Mouse (Mus musculus): Measurements from ENCODE around the gene Agpat4. TPM values are rescaled to one million over a fixed set of nuclear protein-coding genes. Genes with fewer than 3 reads are reported as not detected.

Gene Agpat4
- total and polyA plus RNA-seq, 2 experiments from 2014 or later = 9.2 to 13.4 TPM

GRCm38 (mm10) chr17:12161877-12162276 lies 43.4 kb downstream of the Agpat4 start:
- ATAC-seq (ENCODE audit: insufficient read depth, low read depth) (no peak), DNase-seq (ENCODE audit: low spot score) (no peak)
- H3K9ac ChIP-seq (replicated peaks; ENCODE audit: low read depth, low read length) = no peak overlapping the region
- no peak overlapping the region for H3K4me2 ChIP-seq (ENCODE audit: low read depth, low read length)
- no peaks in the 10 kb centered on the region for H3K27me3 ChIP-seq (ENCODE audit: control insufficient read depth, insufficient read depth, low read length)
- H3K9me3 ChIP-seq (replicated peaks; ENCODE audit: control insufficient read depth, low read length) = no peaks in the 10 kb centered on the region
- no peak overlapping the region for H3K4me3 ChIP-seq (ENCODE audit: low read depth, low read length)
- 86% methylated on average over 7 of the region's 7 CpGs for WGBS
- no peaks in the 10 kb centered on the region for H3K36me3 ChIP-seq (replicated peaks; ENCODE audit: control insufficient read depth, insufficient read depth, low read length)
- H3K27ac ChIP-seq (ENCODE audit: low read depth) = no peak overlapping the region
- no peak for TF ChIP-seq CTCF (IDR thresholded peaks at IDR 0.05; ENCODE audit: low read depth)
- no peak for TF ChIP-seq EP300 (IDR thresholded peaks at IDR 0.05; ENCODE audit: low read depth)
- peaks cover 6% of the 10 kb centered on the region; the same call in 1 of the 2 replicates for H3K4me1 ChIP-seq (ENCODE audit: control insufficient read depth, insufficient read depth)

- H3K4me3 ChIP-seq (ENCODE audit: low read depth, low read length) = no peak overlapping the region
- H3K27me3 ChIP-seq (ENCODE audit: control insufficient read depth, insufficient read depth, low read length) = no peaks in the 10 kb centered on the region
- H3K9me3 ChIP-seq (replicated peaks; ENCODE audit: control insufficient read depth, low read length) = no peaks in the 10 kb centered on the region
- no peak overlapping the region for H3K27ac ChIP-seq (ENCODE audit: low read depth)
- DNase-seq (ENCODE audit: low spot score) (no peak), ATAC-seq (ENCODE audit: insufficient read depth, low read depth) (no peak)
- H3K9ac ChIP-seq (replicated peaks; ENCODE audit: low read depth, low read length) = no peak overlapping the region
- no peak overlapping the region for H3K4me2 ChIP-seq (ENCODE audit: low read depth, low read length)
- WGBS = 78% methylated on average over 4 of the region's 4 CpGs
- no peaks in the 10 kb centered on the region for H3K36me3 ChIP-seq (replicated peaks; ENCODE audit: control insufficient read depth, insufficient read depth, low read length)
- H3K4me1 ChIP-seq (ENCODE audit: control insufficient read depth, insufficient read depth) = peaks cover 6% of the 10 kb centered on the region; the same call in 1 of the 2 replicates
- no peak for TF ChIP-seq EP300 (IDR thresholded peaks at IDR 0.05; ENCODE audit: low read depth)
- TF ChIP-seq CTCF (IDR thresholded peaks at IDR 0.05; ENCODE audit: low read depth) = no peak
These were observed 44.3 kb downstream of the Agpat4 start for GRCm38 (mm10) chr17:12162824-12163223.

DNA sequence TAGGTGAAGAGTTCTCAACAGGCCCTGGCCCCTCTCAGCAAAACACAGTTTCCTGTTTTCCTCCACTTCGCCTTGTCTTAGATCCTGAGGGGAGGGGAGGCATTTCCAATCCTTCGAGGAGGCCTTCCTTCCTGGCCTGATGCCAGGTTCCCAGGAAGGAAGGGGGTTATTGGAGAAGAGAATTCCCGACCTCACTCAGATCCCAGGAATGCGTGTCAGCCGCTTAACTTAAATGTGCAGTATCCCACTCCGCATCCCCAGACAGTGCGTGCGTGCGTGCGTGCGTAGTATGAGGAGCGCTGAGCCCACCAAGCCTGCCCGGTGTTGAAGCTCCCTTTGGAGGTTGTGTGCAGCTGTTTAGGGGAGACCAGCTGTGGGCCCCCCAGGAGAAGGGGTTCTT lies 44.9 kb downstream of the Agpat4 start:
- TF ChIP-seq EP300 (IDR thresholded peaks at IDR 0.05; ENCODE audit: low read depth) (no peak), CTCF (IDR thresholded peaks at IDR 0.05; ENCODE audit: low read depth) (no peak)
- DNase-seq (ENCODE audit: low spot score) (no peak), ATAC-seq (ENCODE audit: insufficient read depth, low read depth) (no peak)
- H3K4me1 ChIP-seq (ENCODE audit: control insufficient read depth, insufficient read depth) = peaks cover 6% of the 10 kb centered on the region; the same call in 1 of the 2 replicates
- no peaks in the 10 kb centered on the region for H3K9me3 ChIP-seq (replicated peaks; ENCODE audit: control insufficient read depth, low read length)
- no peak overlapping the region for H3K4me3 ChIP-seq (ENCODE audit: low read depth, low read length)
- no peak overlapping the region for H3K9ac ChIP-seq (replicated peaks; ENCODE audit: low read depth, low read length)
- H3K4me2 ChIP-seq (ENCODE audit: low read depth, low read length) = peak overlapping the region; percentile 25; the same call in 1 of the 2 replicates
- no peak overlapping the region for H3K27ac ChIP-seq (ENCODE audit: low read depth)
- H3K36me3 ChIP-seq (replicated peaks; ENCODE audit: control insufficient read depth, insufficient read depth, low read length) = no peaks in the 10 kb centered on the region
- WGBS = 58% methylated on average over 13 of the region's 13 CpGs
- no peaks in the 10 kb centered on the region for H3K27me3 ChIP-seq (ENCODE audit: control insufficient read depth, insufficient read depth, low read length)

- Histone ChIP-seq H3K27ac (ENCODE audit: low read depth) (no peak overlapping the region), H3K36me3 (replicated peaks; ENCODE audit: control insufficient read depth, insufficient read depth, low read length) (no peaks in the 10 kb centered on the region), H3K27me3 (ENCODE audit: control insufficient read depth, insufficient read depth, low read length) (no peaks in the 10 kb centered on the region), H3K4me3 (ENCODE audit: low read depth, low read length) (no peak overlapping the region), H3K4me1 (ENCODE audit: control insufficient read depth, insufficient read depth) (peaks cover 9% of the 10 kb centered on the region; the same call in 1 of the 2 replicates), H3K9me3 (replicated peaks; ENCODE audit: control insufficient read depth, low read length) (no peaks in the 10 kb centered on the region), H3K9ac (replicated peaks; ENCODE audit: low read depth, low read length) (no peak overlapping the region), H3K4me2 (ENCODE audit: low read depth, low read length) (no peak overlapping the region)
- TF ChIP-seq CTCF (IDR thresholded peaks at IDR 0.05; ENCODE audit: low read depth) (no peak), EP300 (IDR thresholded peaks at IDR 0.05; ENCODE audit: low read depth) (no peak)
- DNase-seq (ENCODE audit: low spot score) (no peak), ATAC-seq (ENCODE audit: insufficient read depth, low read depth) (no peak)
- 45% methylated on average over 7 of the region's 7 CpGs for WGBS
These were observed 45.4 kb downstream of the Agpat4 start for GRCm38 (mm10) chr17:12163903-12164302.

DNA sequence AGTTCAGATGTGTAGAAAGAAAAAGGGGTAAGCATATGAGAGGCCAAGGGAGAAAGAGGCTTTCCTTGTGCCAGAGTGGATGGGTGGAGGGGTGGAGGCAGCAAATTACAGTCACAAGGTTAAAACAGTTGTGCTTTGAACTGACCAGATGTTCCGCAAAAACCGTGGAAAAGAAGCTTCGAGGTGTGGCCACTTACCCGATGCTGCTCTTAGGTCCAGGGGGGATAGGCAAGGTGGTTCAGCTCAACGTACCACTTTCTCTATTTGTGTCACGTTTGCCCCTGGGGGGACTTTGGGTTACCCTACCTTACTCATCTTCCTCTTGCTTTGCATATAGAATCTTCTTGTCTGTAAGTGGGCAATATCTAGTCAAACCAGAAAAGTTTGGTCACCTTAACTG lies 46.0 kb downstream of the Agpat4 start:
- Histone ChIP-seq H3K4me1 (ENCODE audit: control insufficient read depth, insufficient read depth) (peaks cover 13% of the 10 kb centered on the region; the same call in 1 of the 2 replicates), H3K27ac (ENCODE audit: low read depth) (no peak overlapping the region)
- TF ChIP-seq EP300 (IDR thresholded peaks at IDR 0.05; ENCODE audit: low read depth) (no peak), CTCF (IDR thresholded peaks at IDR 0.05; ENCODE audit: low read depth) (no peak)

GRCm38 (mm10) chr17:12165009-12165695 lies 46.6 kb downstream of the Agpat4 start:
- Histone ChIP-seq H3K9ac (replicated peaks; ENCODE audit: low read depth, low read length) (no peak overlapping the region), H3K27ac (ENCODE audit: low read depth) (no peak overlapping the region), H3K9me3 (replicated peaks; ENCODE audit: control insufficient read depth, low read length) (no peaks in the 10 kb centered on the region), H3K36me3 (replicated peaks; ENCODE audit: control insufficient read depth, insufficient read depth, low read length) (no peaks in the 10 kb centered on the region), H3K4me1 (ENCODE audit: control insufficient read depth, insufficient read depth) (peaks cover 16% of the 10 kb centered on the region), H3K27me3 (ENCODE audit: control insufficient read depth, insufficient read depth, low read length) (no peaks in the 10 kb centered on the region), H3K4me2 (ENCODE audit: low read depth, low read length) (no peak overlapping the region), H3K4me3 (ENCODE audit: low read depth, low read length) (no peak overlapping the region)
- WGBS = 79% methylated on average over 11 of the region's 11 CpGs
- ATAC-seq (ENCODE audit: insufficient read depth, low read depth) (no peak), DNase-seq (ENCODE audit: low spot score) (no peak)
- TF ChIP-seq EP300 (IDR thresholded peaks at IDR 0.05; ENCODE audit: low read depth) = no peak
- TF ChIP-seq CTCF (IDR thresholded peaks at IDR 0.05; ENCODE audit: low read depth) = no peak

More for the DNA sequence above, 46.0 kb downstream of the Agpat4 start:
- 92% methylated on average over 6 of the region's 6 CpGs for WGBS
- no peak overlapping the region for H3K4me2 ChIP-seq (ENCODE audit: low read depth, low read length)
- H3K9me3 ChIP-seq (replicated peaks; ENCODE audit: control insufficient read depth, low read length) = no peaks in the 10 kb centered on the region
- H3K27me3 ChIP-seq (ENCODE audit: control insufficient read depth, insufficient read depth, low read length) = no peaks in the 10 kb centered on the region
- no peak for ATAC-seq (ENCODE audit: insufficient read depth, low read depth)
- no peak for DNase-seq (ENCODE audit: low spot score)
- no peaks in the 10 kb centered on the region for H3K36me3 ChIP-seq (replicated peaks; ENCODE audit: control insufficient read depth, insufficient read depth, low read length)
- no peak overlapping the region for H3K9ac ChIP-seq (replicated peaks; ENCODE audit: low read depth, low read length)
- no peak overlapping the region for H3K4me3 ChIP-seq (ENCODE audit: low read depth, low read length)

Measured in heart, postnatal 0 days (tissue).